Mouse (Mus musculus) brown adipose tissue, adult 24 weeks (tissue): ENCODE measurements around the gene Prkcq. TPM values are rescaled to one million over a fixed set of nuclear protein-coding genes. Genes with fewer than 3 reads are reported as not detected.

ENCODE experiments used
- H3K27ac ChIP-seq: fragments of 200-500 bp; replicated peaks from 2 replicates; pipeline ENCODE4 v1.5.1; 2012; ENCODE audit warnings: low read depth, mild to moderate bottlenecking, low read length
- H3K4me1 ChIP-seq: fragments of 200-500 bp; 2 replicates; pipeline ENCODE4 v1.6.1; 2012; ENCODE audit warnings: low read length, mixed read lengths; ENCODE audit not compliant: control insufficient read depth, insufficient read depth, insufficient read length
- H3K4me3 ChIP-seq: fragments of 200-500 bp; 2 replicates; pipeline ENCODE4 v1.5.1; 2012; ENCODE audit warnings: low read depth, mild to moderate bottlenecking, low read length, moderate library complexity; ENCODE audit not compliant: insufficient read depth
- polyA plus RNA-seq: library from polyadenylated mRNA; stranded (reverse); fragments of >200 nt; gene quantifications from 2 replicates; pipeline ENCODE4 v1.2.4, GENCODE M21; 2012; ENCODE audit not compliant: missing spikeins, insufficient read depth, insufficient read length

The Prkcq gene
- 1.0 and 1.9 TPM in 2 replicates for polyA plus RNA-seq

GRCm38 (mm10) chr2:11171754-11172501 lies at the start of gene Prkcq:
TSS of gene Prkcq (plus strand) at chr2:11172108.
- peak within 1 kb of the TSS; percentile 63 for H3K4me3 ChIP-seq
- no peaks in the 10 kb centered on the region for H3K4me1 ChIP-seq
- H3K27ac ChIP-seq: no peak within 1 kb of the TSS

GRCm38 (mm10) chr2:11130881-11131280 lies 41.0 kb upstream of the Prkcq start:
- Histone ChIP-seq H3K27ac (no peak overlapping the region), H3K4me3 (no peak overlapping the region), H3K4me1 (no peaks in the 10 kb centered on the region)

GRCm38 (mm10) chr2:11135718-11136117 lies 36.2 kb upstream of the Prkcq start:
- Histone ChIP-seq H3K4me3 (no peak overlapping the region), H3K4me1 (no peaks in the 10 kb centered on the region), H3K27ac (no peak overlapping the region)

DNA sequence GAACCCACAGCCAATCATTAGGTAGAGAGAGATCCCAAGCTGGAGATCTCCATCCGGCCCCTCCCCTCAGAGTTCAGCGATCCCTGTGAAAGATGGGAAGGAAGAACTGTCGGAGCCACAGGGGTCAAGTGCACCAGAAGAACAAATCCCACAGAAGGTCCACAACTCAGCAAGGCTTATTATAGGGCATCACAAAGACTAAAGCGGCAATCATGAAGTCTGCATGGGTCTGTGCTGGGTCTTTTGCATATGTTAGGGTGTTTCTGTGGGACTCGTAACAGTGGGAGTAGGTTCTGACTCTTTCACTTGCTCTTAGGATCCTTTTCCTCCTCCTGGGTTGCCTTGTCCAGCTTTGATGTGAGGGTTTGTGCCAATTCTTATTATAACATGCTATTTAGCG lies 33.8 kb upstream of the Prkcq start:
- Histone ChIP-seq H3K4me3 (no peak overlapping the region), H3K27ac (no peak overlapping the region)

DNA sequence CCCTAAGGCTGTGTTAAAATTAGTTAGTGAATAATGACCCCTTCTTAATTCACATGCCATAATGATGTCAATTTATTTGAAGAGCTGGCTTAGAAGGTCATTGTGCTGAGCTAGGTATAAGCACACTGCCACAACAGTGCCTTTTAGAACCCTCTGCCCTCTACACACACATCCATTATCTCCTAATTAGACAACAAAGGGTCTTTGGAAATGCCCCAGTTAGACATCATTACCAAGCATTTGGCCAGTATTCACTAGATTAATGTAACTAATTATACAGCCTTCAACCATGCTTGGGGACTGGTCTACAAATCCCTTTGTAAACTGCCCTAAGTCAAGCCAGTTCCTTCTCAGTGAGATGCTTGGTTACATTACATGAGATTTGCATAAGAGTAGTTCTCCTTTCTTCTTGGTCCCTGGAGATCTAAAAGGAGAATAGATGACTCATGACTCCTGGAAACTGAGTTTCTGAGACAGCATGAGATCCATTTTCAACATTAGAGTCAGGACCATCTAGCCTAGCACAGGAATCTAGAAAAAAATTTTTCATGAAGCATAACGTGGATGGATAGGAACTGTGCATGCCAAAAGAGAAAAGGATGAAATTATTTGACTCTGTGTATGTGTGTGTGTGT lies 32.3 kb upstream of the Prkcq start:
- no peak overlapping the region for H3K27ac ChIP-seq
- no peak overlapping the region for H3K4me3 ChIP-seq
- H3K4me1 ChIP-seq: no peaks in the 10 kb centered on the region

More for the DNA sequence above, 33.8 kb upstream of the Prkcq start:
- H3K4me1 ChIP-seq: no peaks in the 10 kb centered on the region

DNA sequence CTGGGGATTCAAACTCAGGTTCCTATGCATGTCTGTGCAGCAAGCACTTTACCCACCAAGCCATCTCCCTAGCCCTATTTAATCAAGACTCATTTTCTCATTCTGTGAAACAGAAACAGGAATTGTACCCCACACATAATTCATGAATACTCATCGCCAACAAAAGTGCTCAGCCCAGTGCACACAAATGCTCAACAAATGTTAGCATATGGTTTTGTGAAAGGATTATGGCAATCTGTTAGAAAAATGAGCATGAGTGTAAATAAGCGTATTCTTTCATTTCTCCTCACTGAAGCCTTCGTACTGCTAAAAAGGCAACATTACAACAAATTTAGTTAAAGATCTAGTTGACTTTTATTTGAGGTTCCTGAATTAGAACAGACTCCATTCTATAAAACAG lies 31.5 kb upstream of the Prkcq start:
- Histone ChIP-seq H3K4me3 (no peak overlapping the region), H3K27ac (no peak overlapping the region), H3K4me1 (no peaks in the 10 kb centered on the region)

- no peak overlapping the region for H3K4me3 ChIP-seq
- H3K27ac ChIP-seq: no peak overlapping the region
- no peaks in the 10 kb centered on the region for H3K4me1 ChIP-seq
Measured at GRCm38 (mm10) chr2:11149091-11149490, 22.8 kb upstream of the Prkcq start.

GRCm38 (mm10) chr2:11150975-11151374 lies 20.9 kb upstream of the Prkcq start:
- no peak overlapping the region for H3K4me3 ChIP-seq

GRCm38 (mm10) chr2:11151655-11152323 lies 20.1 kb upstream of the Prkcq start:
- no peaks in the 10 kb centered on the region for H3K4me1 ChIP-seq
- no peak overlapping the region for H3K27ac ChIP-seq
- H3K4me3 ChIP-seq: no peak overlapping the region

More at GRCm38 (mm10) chr2:11150975-11151374, 20.9 kb upstream of the Prkcq start:
- H3K27ac ChIP-seq: no peak overlapping the region
- no peaks in the 10 kb centered on the region for H3K4me1 ChIP-seq

GRCm38 (mm10) chr2:11159641-11160040 lies 12.3 kb upstream of the Prkcq start:
- no peak overlapping the region for H3K4me3 ChIP-seq
- no peak overlapping the region for H3K27ac ChIP-seq
- H3K4me1 ChIP-seq: no peaks in the 10 kb centered on the region; the same call in 1 of the 2 replicates

DNA sequence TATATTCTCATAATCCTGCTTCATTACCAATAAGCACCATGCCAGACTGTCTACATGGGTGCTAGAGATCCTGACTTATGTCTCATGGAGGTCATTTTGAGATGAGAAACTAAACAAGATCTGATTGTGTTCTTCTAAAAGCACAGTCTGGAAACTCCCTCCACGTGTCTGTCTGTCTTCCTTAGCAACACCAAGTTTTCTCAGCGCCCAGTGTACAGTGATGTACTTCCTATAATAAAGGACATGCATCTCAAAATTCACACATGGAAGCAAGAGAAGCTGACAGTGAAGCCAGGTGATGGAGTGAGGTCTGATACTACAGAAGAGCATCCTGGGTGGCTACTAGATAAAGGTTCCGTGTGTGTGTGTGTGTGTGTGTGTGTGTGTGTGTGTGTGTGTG lies 11.2 kb upstream of the Prkcq start:
- no peak overlapping the region for H3K27ac ChIP-seq

GRCm38 (mm10) chr2:11161336-11161735 lies 10.6 kb upstream of the Prkcq start:
- H3K4me1 ChIP-seq: no peaks in the 10 kb centered on the region; the same call in 1 of the 2 replicates

More for the DNA sequence above, 11.2 kb upstream of the Prkcq start:
- no peaks in the 10 kb centered on the region; the same call in 1 of the 2 replicates for H3K4me1 ChIP-seq
- H3K4me3 ChIP-seq: no peak overlapping the region

GRCm38 (mm10) chr2:11162701-11163100 lies 9.2 kb upstream of the Prkcq start:
- H3K4me3 ChIP-seq: no peak overlapping the region
- no peak overlapping the region for H3K27ac ChIP-seq
- no peaks in the 10 kb centered on the region; the same call in 1 of the 2 replicates for H3K4me1 ChIP-seq

More at GRCm38 (mm10) chr2:11161336-11161735, 10.6 kb upstream of the Prkcq start:
- no peak overlapping the region for H3K4me3 ChIP-seq
- no peak overlapping the region for H3K27ac ChIP-seq

GRCm38 (mm10) chr2:11164170-11164569 lies 7.7 kb upstream of the Prkcq start:
- no peak overlapping the region for H3K27ac ChIP-seq
- no peaks in the 10 kb centered on the region; the same call in 1 of the 2 replicates for H3K4me1 ChIP-seq
- H3K4me3 ChIP-seq: no peak overlapping the region

DNA sequence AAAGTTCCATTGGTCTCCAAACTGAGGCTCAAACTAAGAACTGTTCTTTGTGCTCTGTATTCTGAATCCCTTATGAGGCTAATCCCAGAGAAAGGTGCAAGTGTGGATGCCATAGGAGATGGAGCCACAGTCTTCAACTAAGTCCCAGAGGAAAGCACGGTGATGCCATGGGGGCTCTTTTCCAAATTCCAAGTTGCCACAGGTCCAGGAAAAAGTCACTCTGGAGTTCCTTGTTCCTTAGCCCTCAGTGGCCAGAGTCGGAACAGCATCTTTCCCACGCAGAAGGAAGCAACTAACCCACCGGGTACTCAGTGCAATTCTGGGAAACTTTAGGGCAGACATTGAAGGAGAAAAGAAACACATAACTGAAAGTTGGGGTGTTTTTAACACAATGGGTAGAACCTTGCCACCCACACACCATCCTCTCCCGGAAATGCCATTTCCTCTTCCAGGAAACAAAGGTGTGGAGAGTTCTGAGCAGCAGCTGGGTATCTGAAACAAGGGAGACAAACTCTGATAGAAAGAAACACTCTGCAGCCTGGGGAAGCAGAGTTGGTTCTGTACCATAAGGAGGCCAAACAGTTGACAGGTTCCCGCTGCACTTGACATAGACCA lies 2.1 kb upstream of the Prkcq start:
- H3K4me1 ChIP-seq: no peaks in the 10 kb centered on the region
- H3K27ac ChIP-seq: no peak overlapping the region
- no peak overlapping the region for H3K4me3 ChIP-seq
